Comparison of ENCODE assay signal across 7 mouse cellular contexts in genomic region chr8:114351643-114352427, GRCm38 (mm10).
A peak's percentile ranks its signal among the peaks of the same experiment; 100 is the strongest.
DNase-seq lines count a peak whose midpoint lies in the region.

No protein-coding gene starts in this region.

- H3K36me3 ChIP-seq in megakaryocyte, embryonic 14.5 days (replicated peaks; ENCODE audit: low read length): no peaks in the 10 kb centered on the region

- H3K4me3 ChIP-seq in megakaryocyte, embryonic 14.5 days (replicated peaks): peak overlapping the region; percentile 79

- H3K9me3 ChIP-seq in megakaryocyte, embryonic 14.5 days: no peaks in the 10 kb centered on the region

- peaks cover 5% of the 10 kb centered on the region for H3K4me1 ChIP-seq in megakaryocyte, embryonic 14.5 days

- no peaks in the 10 kb centered on the region for H3K27me3 ChIP-seq in megakaryocyte, embryonic 14.5 days (replicated peaks)

- DNase-seq in kidney, postnatal 10 days: peak; percentile 19
- no peak for DNase-seq in kidney, adult 18-20 months
- peak; percentile 1 for DNase-seq in T-cell, adult 2 months (ENCODE audit: low spot score)
- peak; percentile 11 to 47 for DNase-seq in frontal cortex, postnatal 25 days (ENCODE audit: low spot score in 2 of 2)
- DNase-seq in retina, postnatal 1 day: no peak
- no peak for DNase-seq in adrenal gland, postnatal 36 days

Comparison
In these comparisons a context has a peak if more than half of its experiments do, and no peak if none do; other contexts are left out.
1. DNase-seq: peak in kidney, postnatal 10 days (single experiment), T-cell, adult 2 months (single experiment) and frontal cortex, postnatal 25 days (2 of 2); none in kidney, adult 18-20 months (single experiment), retina, postnatal 1 day (single experiment) and adrenal gland, postnatal 36 days (0 of 2).